Mouse (Mus musculus): ENCODE measurements around the gene Zbtb5. TPM values are rescaled to one million over a fixed set of nuclear protein-coding genes. Genes with fewer than 3 reads are reported as not detected.

Zbtb5 gene
- polyA plus RNA-seq, 1 experiment: 36.2 TPM

DNA sequence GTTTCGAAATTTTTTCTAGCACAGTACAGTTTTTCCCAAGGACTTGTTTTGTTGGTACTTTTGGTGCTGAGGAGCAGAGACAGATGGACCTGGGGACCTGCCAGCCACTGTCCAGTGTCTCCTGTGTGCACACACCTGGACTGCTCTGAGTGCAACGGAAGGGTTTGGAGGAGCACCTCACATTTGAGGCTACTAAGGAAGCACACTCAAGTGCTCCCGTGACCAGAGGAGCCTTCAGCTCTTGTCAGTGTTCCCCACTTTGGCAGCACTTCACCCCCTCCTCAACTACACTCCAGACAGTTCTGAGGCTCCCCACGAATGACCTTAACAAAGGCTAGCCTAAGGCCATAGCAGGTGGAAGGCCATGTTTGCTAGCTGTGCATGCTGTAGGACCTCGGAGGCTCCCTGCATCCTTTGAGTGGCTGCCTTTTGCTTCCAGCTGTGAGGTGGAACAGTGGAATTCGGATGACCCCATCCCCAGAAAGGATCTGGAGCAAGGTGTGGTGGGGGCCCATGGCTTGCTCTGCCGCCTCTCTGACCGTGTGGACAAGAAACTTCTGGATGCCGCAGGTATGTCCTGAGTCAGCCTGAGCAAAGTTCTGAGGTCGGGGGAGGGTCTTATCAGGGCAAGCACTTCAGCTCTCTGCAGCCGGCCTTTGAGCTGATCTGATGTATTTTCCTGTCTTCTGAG is 29.6 kb downstream of the Zbtb5 start:
- no peaks in the 10 kb centered on the region for H3K27me3 ChIP-seq (ENCODE audit: control insufficient read depth, insufficient read depth, low read length)
- TF ChIP-seq POLR2A (IDR thresholded peaks at IDR 0.05; ENCODE audit: control insufficient read depth, low read depth, low read length) (no peak), CTCF (IDR thresholded peaks at IDR 0.05; ENCODE audit: control insufficient read depth, insufficient read depth, insufficient replicate concordance, low read depth, low read length) (no peak)
- peaks cover 19% of the 10 kb centered on the region for H3K4me1 ChIP-seq (ENCODE audit: control insufficient read depth, insufficient read depth, low read length)
- H3K4me3 ChIP-seq (ENCODE audit: control insufficient read depth, low read depth, low read length): no peak overlapping the region
- H3K36me3 ChIP-seq (ENCODE audit: control insufficient read depth, insufficient read depth, low read length): no peaks in the 10 kb centered on the region
- no peak overlapping the region for H3K27ac ChIP-seq (ENCODE audit: control insufficient read depth, insufficient read depth, low read depth, low read length)

DNA sequence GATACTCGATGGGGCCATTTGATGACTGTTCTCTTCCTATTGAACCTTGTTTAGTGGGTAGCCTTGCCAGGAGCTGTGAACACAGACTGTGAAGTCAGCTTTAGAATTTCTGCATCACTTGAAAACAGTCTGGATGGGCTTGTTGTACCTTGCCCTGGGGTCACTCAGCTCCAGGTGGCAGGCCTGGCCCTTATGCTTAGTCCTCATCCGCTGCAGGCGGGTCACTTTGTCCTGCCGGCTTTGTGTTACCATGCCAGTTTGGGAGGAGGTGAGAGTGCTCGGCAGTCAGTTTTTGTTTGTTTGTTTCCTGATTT is 30.3 kb downstream of the Zbtb5 start:
- H3K27me3 ChIP-seq (ENCODE audit: control insufficient read depth, insufficient read depth, low read length): no peaks in the 10 kb centered on the region
- H3K4me1 ChIP-seq (ENCODE audit: control insufficient read depth, insufficient read depth, low read length): peaks cover 19% of the 10 kb centered on the region
- H3K36me3 ChIP-seq (ENCODE audit: control insufficient read depth, insufficient read depth, low read length): no peaks in the 10 kb centered on the region
- peak overlapping the region; percentile 80; the same call in 1 of the 2 replicates for H3K27ac ChIP-seq (ENCODE audit: control insufficient read depth, insufficient read depth, low read depth, low read length)
- TF ChIP-seq POLR2A (IDR thresholded peaks at IDR 0.05; ENCODE audit: control insufficient read depth, low read depth, low read length): no peak
- no peak for TF ChIP-seq CTCF (IDR thresholded peaks at IDR 0.05; ENCODE audit: control insufficient read depth, insufficient read depth, insufficient replicate concordance, low read depth, low read length)
- peak overlapping the region; percentile 95 for H3K4me3 ChIP-seq (ENCODE audit: control insufficient read depth, low read depth, low read length)

DNA sequence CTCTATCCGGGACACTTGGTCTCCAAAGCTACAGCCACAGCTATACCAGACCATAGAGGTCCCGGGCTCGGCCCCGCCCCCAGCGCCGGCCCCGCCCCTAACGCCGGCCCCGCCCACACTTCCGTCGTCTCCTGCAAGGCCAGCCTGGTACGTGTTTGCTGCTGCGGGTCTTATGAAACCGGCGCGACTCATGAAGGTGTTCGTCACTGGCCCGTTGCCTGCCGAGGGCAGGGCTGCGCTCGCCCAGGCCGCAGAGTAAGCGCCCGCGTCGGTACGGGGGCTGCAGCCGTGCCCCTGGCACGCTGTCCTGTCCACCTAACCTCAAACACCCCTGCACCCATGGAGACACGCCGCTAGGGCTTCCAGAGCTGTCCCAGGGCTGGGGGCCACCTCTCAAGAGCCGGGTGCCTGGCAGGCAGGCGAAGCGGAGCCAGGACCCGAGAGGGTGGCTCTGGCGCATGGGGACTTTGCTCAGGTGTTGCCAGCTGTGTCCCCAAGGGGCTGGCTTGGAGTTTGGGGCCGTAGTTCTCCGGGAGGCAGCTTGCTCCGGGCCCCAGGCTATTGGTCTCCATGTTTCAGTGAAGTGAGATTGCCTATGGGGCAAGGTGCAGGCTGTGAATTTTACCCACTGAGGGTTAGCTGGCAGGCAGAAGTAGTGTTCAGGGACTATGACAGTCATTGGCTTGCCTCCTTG is 30.8 kb downstream of the Zbtb5 start, which contains the start of gene Grhpr:
Gene Grhpr, plus strand, starts transcription at position 116 of the 694 bp plus-strand sequence.
- TF ChIP-seq POLR2A (IDR thresholded peaks at IDR 0.05; ENCODE audit: control insufficient read depth, low read depth, low read length): peak; percentile 59; the same call in 1 of the 2 replicates
- TF ChIP-seq CTCF (IDR thresholded peaks at IDR 0.05; ENCODE audit: control insufficient read depth, insufficient read depth, insufficient replicate concordance, low read depth, low read length): no peak
- Histone ChIP-seq H3K4me3 (ENCODE audit: control insufficient read depth, low read depth, low read length) (peak within 1 kb of the TSS; percentile 95), H3K27ac (ENCODE audit: control insufficient read depth, insufficient read depth, low read depth, low read length) (peak within 1 kb of the TSS; percentile 80)

DNA sequence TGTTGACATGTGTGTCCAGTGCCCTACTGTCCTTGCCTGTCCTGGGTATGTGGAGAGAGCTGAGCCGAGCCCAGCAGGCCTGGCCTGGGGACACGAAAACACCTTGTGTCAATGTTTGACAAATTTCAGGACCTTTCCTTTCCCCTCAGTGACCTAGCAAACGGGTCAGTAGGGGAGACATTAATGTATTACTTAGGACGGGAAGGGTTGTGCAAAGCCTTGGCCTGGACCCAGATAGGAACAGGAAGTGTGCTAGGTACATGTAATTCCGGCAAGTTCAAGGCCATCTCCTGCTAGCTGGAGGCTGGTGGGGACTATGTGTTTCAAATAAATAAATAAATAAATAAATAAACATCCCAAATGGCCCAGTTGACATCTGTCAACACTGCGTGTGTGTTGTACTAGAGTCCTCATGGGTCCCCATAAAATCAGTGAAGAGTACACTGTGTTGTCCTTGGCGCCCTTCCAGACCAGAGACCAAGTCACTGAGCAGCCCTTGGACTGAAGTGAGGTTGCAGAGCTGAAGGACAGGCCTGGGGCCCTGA is 32.3 kb downstream of the Zbtb5 start:
- Histone ChIP-seq H3K36me3 (ENCODE audit: control insufficient read depth, insufficient read depth, low read length) (no peaks in the 10 kb centered on the region), H3K27me3 (ENCODE audit: control insufficient read depth, insufficient read depth, low read length) (no peaks in the 10 kb centered on the region), H3K4me3 (ENCODE audit: control insufficient read depth, low read depth, low read length) (no peak overlapping the region), H3K4me1 (ENCODE audit: control insufficient read depth, insufficient read depth, low read length) (peaks cover 19% of the 10 kb centered on the region), H3K27ac (ENCODE audit: control insufficient read depth, insufficient read depth, low read depth, low read length) (peak overlapping the region; percentile 69)
- TF ChIP-seq CTCF (IDR thresholded peaks at IDR 0.05; ENCODE audit: control insufficient read depth, insufficient read depth, insufficient replicate concordance, low read depth, low read length) (no peak), POLR2A (IDR thresholded peaks at IDR 0.05; ENCODE audit: control insufficient read depth, low read depth, low read length) (no peak)

More for the DNA sequence above, 30.8 kb downstream of the Zbtb5 start, which contains the start of gene Grhpr:
- Histone ChIP-seq H3K27me3 (ENCODE audit: control insufficient read depth, insufficient read depth, low read length) (no peaks in the 10 kb centered on the region), H3K4me1 (ENCODE audit: control insufficient read depth, insufficient read depth, low read length) (peaks cover 19% of the 10 kb centered on the region), H3K36me3 (ENCODE audit: control insufficient read depth, insufficient read depth, low read length) (no peaks in the 10 kb centered on the region)

DNA sequence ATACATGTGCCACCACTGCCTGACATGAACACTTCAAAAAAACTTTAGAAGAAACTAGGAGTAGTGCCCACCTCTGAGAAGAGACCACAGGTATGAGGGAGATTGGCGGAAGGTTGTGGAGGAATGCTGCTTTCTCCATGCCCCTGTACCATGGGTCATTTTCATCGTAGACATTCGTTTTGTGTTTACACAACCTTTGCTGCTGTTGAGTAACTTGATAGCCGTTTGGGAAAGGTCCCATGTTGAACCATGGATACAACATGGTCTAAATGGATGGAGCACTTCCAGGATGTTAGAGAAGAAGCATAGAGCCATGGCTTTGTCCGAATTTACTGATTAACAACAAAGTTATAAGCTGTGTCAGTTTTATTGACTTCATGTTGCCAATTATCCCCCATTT is 34.0 kb downstream of the Zbtb5 start:
- peaks cover 19% of the 10 kb centered on the region for H3K4me1 ChIP-seq (ENCODE audit: control insufficient read depth, insufficient read depth, low read length)
- H3K36me3 ChIP-seq (ENCODE audit: control insufficient read depth, insufficient read depth, low read length): no peaks in the 10 kb centered on the region
- TF ChIP-seq CTCF (IDR thresholded peaks at IDR 0.05; ENCODE audit: control insufficient read depth, insufficient read depth, insufficient replicate concordance, low read depth, low read length) (no peak), POLR2A (IDR thresholded peaks at IDR 0.05; ENCODE audit: control insufficient read depth, low read depth, low read length) (no peak)
- H3K27me3 ChIP-seq (ENCODE audit: control insufficient read depth, insufficient read depth, low read length): no peaks in the 10 kb centered on the region
- H3K4me3 ChIP-seq (ENCODE audit: control insufficient read depth, low read depth, low read length): no peak overlapping the region
- no peak overlapping the region for H3K27ac ChIP-seq (ENCODE audit: control insufficient read depth, insufficient read depth, low read depth, low read length)

DNA sequence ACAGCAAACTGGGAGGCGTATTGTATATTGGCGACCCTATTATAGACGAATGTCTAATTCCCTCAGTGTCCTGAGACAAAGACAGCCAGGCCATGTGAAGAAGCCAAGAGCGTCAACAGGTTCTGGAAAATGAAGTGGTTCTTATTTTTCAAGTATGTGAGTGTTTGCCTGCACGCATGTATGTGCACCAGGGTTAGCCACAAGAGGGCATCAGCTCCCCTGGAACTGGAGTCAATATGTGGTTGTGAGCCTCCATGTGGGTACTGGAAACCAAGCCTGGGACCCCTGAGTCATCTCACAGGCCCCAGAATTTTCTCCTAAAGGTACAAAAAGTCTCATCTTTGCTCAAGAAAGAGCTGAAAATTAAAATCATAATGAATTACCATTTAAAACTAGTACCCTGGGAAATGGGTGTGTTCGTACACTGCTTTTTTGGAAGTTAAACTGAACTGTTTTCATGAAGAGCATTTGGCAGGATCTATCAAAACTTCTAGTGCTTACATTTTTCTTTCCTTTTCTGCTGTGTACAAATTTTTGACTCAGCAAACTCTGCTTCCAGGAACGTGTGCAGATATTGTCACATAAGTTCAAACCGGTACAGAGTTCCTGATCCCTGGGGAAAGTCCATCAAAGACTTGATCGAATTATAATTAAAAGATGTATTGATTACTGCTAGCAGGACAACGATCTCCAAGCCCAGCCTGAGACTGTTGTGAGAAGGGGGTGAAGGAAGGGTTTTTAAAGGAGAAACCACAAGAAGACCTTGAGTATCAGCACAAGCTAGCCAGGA is 35.1 kb downstream of the Zbtb5 start:
- Histone ChIP-seq H3K4me1 (ENCODE audit: control insufficient read depth, insufficient read depth, low read length) (peaks cover 19% of the 10 kb centered on the region), H3K36me3 (ENCODE audit: control insufficient read depth, insufficient read depth, low read length) (no peaks in the 10 kb centered on the region), H3K27ac (ENCODE audit: control insufficient read depth, insufficient read depth, low read depth, low read length) (no peak overlapping the region), H3K4me3 (ENCODE audit: control insufficient read depth, low read depth, low read length) (no peak overlapping the region), H3K27me3 (ENCODE audit: control insufficient read depth, insufficient read depth, low read length) (no peaks in the 10 kb centered on the region)
- TF ChIP-seq POLR2A (IDR thresholded peaks at IDR 0.05; ENCODE audit: control insufficient read depth, low read depth, low read length) (no peak), CTCF (IDR thresholded peaks at IDR 0.05; ENCODE audit: control insufficient read depth, insufficient read depth, insufficient replicate concordance, low read depth, low read length) (no peak)

Measured in testis, adult 2 months (tissue).